Mouse (Mus musculus) kidney, embryonic 15.5 days (tissue): ENCODE results near the gene Btrc. TPM values are rescaled to one million over a fixed set of nuclear protein-coding genes. Genes with fewer than 3 reads are reported as not detected.
"Not testable (repeated sequence)": the region's sequence is repeated elsewhere in the genome, so short reads cannot be mapped to it uniquely, and the experiment has no call there.

Source experiments
- ATAC-seq: fragments of 200-750 bp; cut with Nextera tagmentation; replicated peaks from 2 replicates; pipeline ENCODE4 v1.8.0; 2017; ENCODE audit warnings: moderate TSS enrichment; ENCODE audit not compliant: low FRiP score
- H3K27ac ChIP-seq: fragments of 300-500 bp; sonication (generic); 2 replicates; pipeline ENCODE4 v1.5.1; 2015; ENCODE audit warnings: mild to moderate bottlenecking, inconsistent platforms
- H3K27me3 ChIP-seq: fragments of 300-500 bp; sonication (generic); 2 replicates; pipeline ENCODE4 v1.6.1; 2015; ENCODE audit warnings: inconsistent platforms
- H3K36me3 ChIP-seq: fragments of 300-500 bp; sonication (generic); 2 replicates; pipeline ENCODE4 v1.6.1; 2015; ENCODE audit warnings: inconsistent platforms
- H3K4me1 ChIP-seq: fragments of 300-500 bp; sonication (generic); 2 replicates; pipeline ENCODE4 v1.6.1; 2015; ENCODE audit warnings: inconsistent platforms
- H3K4me2 ChIP-seq: fragments of 300-500 bp; sonication (generic); 2 replicates; pipeline ENCODE4 v1.6.1; 2015; ENCODE audit warnings: moderate library complexity, mild to moderate bottlenecking, inconsistent platforms
- H3K4me3 ChIP-seq: fragments of 300-500 bp; sonication (generic); replicated peaks from 2 replicates; pipeline ENCODE4 v1.5.1; 2015; ENCODE audit warnings: mild to moderate bottlenecking, inconsistent platforms
- H3K9ac ChIP-seq: fragments of 300-500 bp; sonication (generic); 2 replicates; pipeline ENCODE4 v1.6.1; 2015; ENCODE audit warnings: mild to moderate bottlenecking, inconsistent platforms
- H3K9me3 ChIP-seq: fragments of 300-500 bp; sonication (generic); replicated peaks from 2 replicates; pipeline ENCODE4 v1.6.1; 2016; ENCODE audit warnings: inconsistent platforms
- WGBS: fragments of 180-500 bp; shearing (Covaris S2); methylation state at CpG from one replicate; pipeline ENCODE4 v1.1.7; 2015; ENCODE audit warnings: mixed read lengths; 5-methylcytosine and 5-hydroxymethylcytosine counted together
- polyA plus RNA-seq: library from polyadenylated mRNA; unstranded; fragments of >200 nt; fragmentation: Nextera tagmentation; extraction: Ambion mirVana; gene quantifications from 2 replicates; pipeline ENCODE4 v1.2.1, GENCODE M21; 2015

Btrc gene
- polyA plus RNA-seq, 1 experiment from 2014 or later, result 49.3 TPM

GRCm38 (mm10) chr19:45360486-45360885, 3.0 kb upstream of the Btrc start:
- ATAC-seq, result no peak

GRCm38 (mm10) chr19:45363933-45364391, 428 bp downstream of the Btrc start:
- no peaks in the 10 kb centered on the region for H3K9me3 ChIP-seq
- peak overlapping the region; percentile 83 for H3K9ac ChIP-seq
- peak; percentile 91 for ATAC-seq
- H3K4me1 ChIP-seq, result peaks cover 10% of the 10 kb centered on the region
- peaks cover 13% of the 10 kb centered on the region for H3K36me3 ChIP-seq
- no peaks in the 10 kb centered on the region for H3K27me3 ChIP-seq
- H3K27ac ChIP-seq, result peak overlapping the region; percentile 95
- under 1% methylated on average over 20 of the region's 20 CpGs for WGBS
- H3K4me2 ChIP-seq, result peak overlapping the region; percentile 75
- H3K4me3 ChIP-seq, result peak overlapping the region; percentile 93

More at GRCm38 (mm10) chr19:45360486-45360885, 3.0 kb upstream of the Btrc start:
- Histone ChIP-seq H3K4me1 (peaks cover 8% of the 10 kb centered on the region), H3K27ac (no peak overlapping the region), H3K36me3 (no peaks in the 10 kb centered on the region), H3K9me3 (no peaks in the 10 kb centered on the region), H3K4me2 (no peak overlapping the region), H3K9ac (no peak overlapping the region), H3K4me3 (no peak overlapping the region), H3K27me3 (no peaks in the 10 kb centered on the region)

- no peak overlapping the region for H3K4me3 ChIP-seq
- H3K27me3 ChIP-seq, result no peaks in the 10 kb centered on the region
- peaks cover 17% of the 10 kb centered on the region for H3K36me3 ChIP-seq
- H3K9me3 ChIP-seq, result no peaks in the 10 kb centered on the region
- WGBS, result 82% methylated on average over 7 of the region's 7 CpGs
- H3K4me1 ChIP-seq, result peaks cover 13% of the 10 kb centered on the region
- H3K27ac ChIP-seq, result no peak overlapping the region
- no peak for ATAC-seq
- no peak overlapping the region for H3K4me2 ChIP-seq
- H3K9ac ChIP-seq, result no peak overlapping the region
Measured at GRCm38 (mm10) chr19:45366651-45367050, 3.1 kb downstream of the Btrc start.

- not testable (repeated sequence) for H3K27ac ChIP-seq, ATAC-seq, H3K4me2 ChIP-seq, H3K27me3 ChIP-seq, H3K9me3 ChIP-seq, H3K4me1 ChIP-seq, H3K9ac ChIP-seq, H3K4me3 ChIP-seq
- H3K36me3 ChIP-seq, result peaks cover 35% of the 10 kb centered on the region
- WGBS, result 94% methylated on average over 10 of the region's 10 CpGs
Measured at GRCm38 (mm10) chr19:45384815-45385214, 21.3 kb downstream of the Btrc start.

- no peaks in the 10 kb centered on the region for H3K4me1 ChIP-seq
- H3K27ac ChIP-seq, result no peak overlapping the region
- no peak for ATAC-seq
- H3K9me3 ChIP-seq, result no peaks in the 10 kb centered on the region
- 58% methylated on average over 6 of the region's 6 CpGs for WGBS
- no peak overlapping the region for H3K4me3 ChIP-seq
- peaks cover 23% of the 10 kb centered on the region for H3K36me3 ChIP-seq
- H3K27me3 ChIP-seq, result no peaks in the 10 kb centered on the region
- no peak overlapping the region for H3K4me2 ChIP-seq
- H3K9ac ChIP-seq, result no peak overlapping the region
Measured at GRCm38 (mm10) chr19:45388551-45388950, 25.0 kb downstream of the Btrc start.

- no peak overlapping the region for H3K4me2 ChIP-seq
- no peak for ATAC-seq
- no peaks in the 10 kb centered on the region for H3K27me3 ChIP-seq
- WGBS, result 78% methylated on average over 7 of the region's 7 CpGs
- H3K4me3 ChIP-seq, result no peak overlapping the region
- no peaks in the 10 kb centered on the region for H3K9me3 ChIP-seq
- no peak overlapping the region for H3K9ac ChIP-seq
- H3K4me1 ChIP-seq, result no peaks in the 10 kb centered on the region
- no peaks in the 10 kb centered on the region for H3K36me3 ChIP-seq
- H3K27ac ChIP-seq, result no peak overlapping the region
Measured at GRCm38 (mm10) chr19:45394078-45394477, 30.5 kb downstream of the Btrc start.

- 69% methylated on average over 2 of the region's 2 CpGs for WGBS
- no peak for ATAC-seq
Measured at GRCm38 (mm10) chr19:45411000-45411399, 47.5 kb downstream of the Btrc start.

GRCm38 (mm10) chr19:45412694-45413093, 49.2 kb downstream of the Btrc start:
- ATAC-seq, result no peak
- no peak overlapping the region for H3K9ac ChIP-seq
- WGBS, result 90% methylated on average over 3 of the region's 3 CpGs

More at GRCm38 (mm10) chr19:45411000-45411399, 47.5 kb downstream of the Btrc start:
- Histone ChIP-seq H3K27ac (no peak overlapping the region), H3K4me1 (no peaks in the 10 kb centered on the region; the same call in 1 of the 2 replicates), H3K9me3 (no peaks in the 10 kb centered on the region), H3K36me3 (no peaks in the 10 kb centered on the region), H3K4me2 (no peak overlapping the region), H3K27me3 (no peaks in the 10 kb centered on the region), H3K9ac (no peak overlapping the region), H3K4me3 (no peak overlapping the region)

GRCm38 (mm10) chr19:45413966-45414365, 50.4 kb downstream of the Btrc start:
- ATAC-seq, result no peak
- Histone ChIP-seq H3K27me3 (no peaks in the 10 kb centered on the region), H3K27ac (no peak overlapping the region), H3K9me3 (no peaks in the 10 kb centered on the region), H3K4me1 (peaks cover 4% of the 10 kb centered on the region; the same call in 1 of the 2 replicates), H3K9ac (no peak overlapping the region), H3K36me3 (no peaks in the 10 kb centered on the region), H3K4me2 (no peak overlapping the region), H3K4me3 (no peak overlapping the region)
- 76% methylated on average over 3 of the region's 3 CpGs for WGBS

More at GRCm38 (mm10) chr19:45412694-45413093, 49.2 kb downstream of the Btrc start:
- no peaks in the 10 kb centered on the region for H3K9me3 ChIP-seq
- H3K4me1 ChIP-seq, result peaks cover 4% of the 10 kb centered on the region; the same call in 1 of the 2 replicates
- no peak overlapping the region for H3K4me2 ChIP-seq
- no peak overlapping the region for H3K27ac ChIP-seq
- no peaks in the 10 kb centered on the region for H3K36me3 ChIP-seq
- no peaks in the 10 kb centered on the region for H3K27me3 ChIP-seq
- no peak overlapping the region for H3K4me3 ChIP-seq

- H3K36me3 ChIP-seq, result no peaks in the 10 kb centered on the region
- no peak overlapping the region for H3K4me2 ChIP-seq
- peaks cover 21% of the 10 kb centered on the region for H3K4me1 ChIP-seq
- no peaks in the 10 kb centered on the region for H3K27me3 ChIP-seq
- H3K4me3 ChIP-seq, result no peak overlapping the region
- no peak overlapping the region for H3K27ac ChIP-seq
- no peaks in the 10 kb centered on the region for H3K9me3 ChIP-seq
- ATAC-seq, result no peak
- no peak overlapping the region for H3K9ac ChIP-seq
Measured at GRCm38 (mm10) chr19:45417601-45418000, 54.1 kb downstream of the Btrc start.

- no peak for ATAC-seq
- Histone ChIP-seq H3K4me1 (peaks cover 18% of the 10 kb centered on the region), H3K9ac (no peak overlapping the region), H3K4me3 (no peak overlapping the region), H3K4me2 (peak overlapping the region; percentile 35), H3K9me3 (no peaks in the 10 kb centered on the region), H3K27ac (peak overlapping the region; percentile 51), H3K27me3 (no peaks in the 10 kb centered on the region), H3K36me3 (peaks cover 9% of the 10 kb centered on the region)
- 63% methylated on average over 7 of the region's 7 CpGs for WGBS
Measured at GRCm38 (mm10) chr19:45422276-45422675, 58.7 kb downstream of the Btrc start.

GRCm38 (mm10) chr19:45428146-45428545, 64.6 kb downstream of the Btrc start:
- H3K4me3 ChIP-seq, result no peak overlapping the region
- H3K27me3 ChIP-seq, result no peaks in the 10 kb centered on the region
- WGBS, result 61% methylated on average over 4 of the region's 4 CpGs
- H3K36me3 ChIP-seq, result peaks cover 9% of the 10 kb centered on the region
- no peak for ATAC-seq
- no peak overlapping the region for H3K9ac ChIP-seq
- H3K4me1 ChIP-seq, result peaks cover 18% of the 10 kb centered on the region; the same call in 1 of the 2 replicates
- H3K9me3 ChIP-seq, result no peaks in the 10 kb centered on the region
- no peak overlapping the region for H3K27ac ChIP-seq
- no peak overlapping the region for H3K4me2 ChIP-seq
